Mouse (Mus musculus) heart, adult 11 months (tissue): ENCODE results near the gene Pdgfc.
"Not testable (repeated sequence)": the region's sequence is repeated elsewhere in the genome, so short reads cannot be mapped to it uniquely, and the experiment has no call there.

Experiments
- DNase-seq: peaks from one replicate; pipeline ENCODE4 v3.0.0; 2022

The Pdgfc gene

GRCm38 (mm10) chr3:81046652-81047607 is 10.7 kb downstream of the Pdgfc start:
- no peak for DNase-seq

- DNase-seq, result peak; percentile 90
These were observed 15.3 kb downstream of the Pdgfc start for GRCm38 (mm10) chr3:81051522-81051921.

DNA sequence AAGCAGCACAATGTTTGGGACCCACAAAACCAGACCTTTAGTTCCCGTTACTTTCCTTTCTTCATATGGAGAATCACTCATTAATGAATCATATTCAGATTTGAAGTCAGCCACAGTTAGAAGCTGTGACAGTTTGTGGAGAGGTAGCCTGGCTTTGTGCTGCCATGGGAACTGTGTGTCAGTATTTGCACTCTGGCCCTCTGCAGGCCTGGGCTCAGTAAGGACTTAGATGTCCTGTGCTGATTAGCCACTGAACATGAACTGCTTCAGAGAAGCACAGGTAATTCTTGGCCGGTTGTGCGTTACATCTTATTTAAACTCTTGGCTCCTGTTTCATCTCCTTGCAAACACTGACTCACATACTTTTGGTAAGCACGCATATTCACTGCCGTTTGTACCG is 16.2 kb downstream of the Pdgfc start:
- DNase-seq, result no peak

GRCm38 (mm10) chr3:81054074-81054473 is 17.9 kb downstream of the Pdgfc start:
- peak; percentile 11 for DNase-seq

DNA sequence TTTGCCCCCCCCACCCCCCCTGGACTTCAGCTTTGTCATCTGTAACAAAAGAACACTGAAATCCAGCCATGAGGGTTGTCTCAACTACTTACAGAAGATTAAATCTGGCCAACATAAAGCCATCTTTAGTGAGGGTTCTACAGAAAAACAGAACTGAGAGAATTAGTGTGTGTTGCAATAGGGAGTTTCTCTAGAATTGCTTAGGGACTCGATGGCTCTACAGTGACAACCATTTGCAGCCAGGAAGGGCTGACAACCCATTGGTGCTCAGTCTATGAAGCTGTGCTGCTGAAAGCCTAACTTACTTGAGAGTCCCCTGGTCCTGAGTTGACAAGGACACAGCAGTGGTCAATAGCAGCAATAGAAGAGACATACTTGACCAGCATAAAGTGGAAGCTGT is 21.5 kb downstream of the Pdgfc start:
- no peak for DNase-seq

- DNase-seq, result no peak
These were observed 22.4 kb downstream of the Pdgfc start for GRCm38 (mm10) chr3:81058527-81059031.

DNA sequence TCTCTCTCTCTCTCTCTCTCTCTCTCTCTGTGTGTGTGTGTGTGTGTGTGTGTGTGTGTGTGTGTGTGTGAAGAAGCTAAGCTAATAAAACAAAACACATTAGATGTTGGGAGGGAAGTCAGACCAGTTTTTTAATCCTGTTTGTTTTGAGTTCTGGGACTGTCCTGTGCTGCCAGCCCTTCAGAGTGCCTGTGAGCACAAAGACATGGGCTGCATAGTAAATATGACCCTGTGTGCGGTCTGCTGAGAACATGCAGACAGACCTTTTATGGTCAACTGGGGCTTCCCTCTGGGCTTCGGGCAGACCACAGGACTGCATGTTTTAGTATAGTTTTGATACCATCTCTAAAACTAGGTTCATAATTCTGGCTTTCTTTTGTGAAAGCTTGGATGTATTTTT is 32.3 kb downstream of the Pdgfc start:
- no peak for DNase-seq

DNA sequence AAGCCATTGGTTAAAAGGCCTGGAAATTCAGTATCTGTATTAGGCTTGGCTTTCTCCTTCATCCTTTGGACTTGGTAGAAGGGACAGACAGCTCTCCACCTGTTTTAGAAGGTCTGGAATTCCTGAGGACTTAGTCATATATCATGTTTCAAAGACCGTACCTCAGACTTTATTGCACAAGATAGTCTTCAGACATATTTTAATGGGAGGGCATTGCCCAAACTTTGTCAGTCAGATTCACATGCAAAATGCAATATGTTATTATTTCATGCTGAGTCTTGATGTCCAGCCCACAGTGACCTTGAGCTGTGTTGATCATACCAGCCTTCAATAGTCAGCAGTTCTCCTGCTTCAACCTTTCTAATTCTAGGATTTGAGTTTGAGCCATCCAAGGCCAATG is 64.9 kb downstream of the Pdgfc start:
- DNase-seq, result no peak

DNA sequence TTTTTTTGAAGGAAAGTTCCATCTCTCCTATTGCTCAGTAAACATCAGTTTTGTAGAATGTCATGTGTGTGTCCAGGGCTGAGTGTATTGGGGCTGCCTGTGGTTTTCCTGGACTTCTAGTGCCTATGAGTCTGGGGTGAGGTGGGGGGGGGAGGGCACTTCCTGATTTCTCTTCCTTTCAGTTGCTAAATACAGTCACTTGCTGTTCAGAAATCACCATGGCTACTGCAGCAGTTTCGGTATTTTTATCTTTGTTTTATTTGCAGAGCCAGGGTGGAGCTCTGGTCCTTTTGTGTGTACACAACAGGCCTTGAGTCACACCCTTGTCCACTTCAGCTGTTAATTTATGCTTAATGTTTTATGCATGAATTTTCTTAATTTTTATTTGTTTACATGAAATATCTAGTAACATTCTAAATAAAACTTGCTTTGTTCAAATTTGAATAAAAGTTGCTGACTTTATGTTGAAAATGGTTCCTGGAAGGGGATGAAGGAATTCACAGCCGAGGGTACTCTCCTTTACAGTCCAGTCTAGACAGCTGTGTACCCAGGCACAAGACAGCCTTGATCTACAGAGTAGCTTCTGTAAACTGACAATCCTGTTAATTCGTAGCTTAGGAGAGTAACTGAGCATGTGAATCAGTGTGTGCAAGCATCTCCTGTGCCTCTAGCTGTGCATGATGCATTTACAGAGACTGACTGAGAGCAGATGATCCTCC is 66.1 kb downstream of the Pdgfc start:
- peak; percentile 91 for DNase-seq

DNA sequence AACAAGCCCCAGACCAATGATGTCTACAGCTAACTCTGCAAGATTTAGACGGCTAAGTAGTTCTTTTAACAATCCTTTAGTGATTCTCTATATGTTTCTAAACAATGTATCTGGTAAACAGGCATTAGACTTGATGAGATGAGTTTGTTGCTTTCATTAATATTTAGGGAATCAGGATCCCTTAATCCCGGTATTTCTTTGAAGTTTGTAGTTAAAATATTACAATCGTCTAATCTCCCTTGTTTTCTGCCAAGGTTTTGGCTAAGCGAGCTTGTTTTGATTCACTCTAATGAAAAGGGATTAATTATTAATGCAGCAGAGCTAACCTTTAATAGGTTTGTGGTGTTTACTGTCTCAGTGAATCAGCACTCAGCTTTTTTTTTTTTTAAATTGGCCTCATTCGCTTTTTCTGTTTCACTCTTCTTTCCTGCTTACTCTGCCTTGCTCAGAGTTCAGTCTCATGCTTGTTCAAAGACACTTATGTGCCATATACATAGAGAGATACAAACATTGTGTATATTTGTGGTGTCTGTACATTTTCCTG is 66.7 kb downstream of the Pdgfc start:
- no peak for DNase-seq

DNA sequence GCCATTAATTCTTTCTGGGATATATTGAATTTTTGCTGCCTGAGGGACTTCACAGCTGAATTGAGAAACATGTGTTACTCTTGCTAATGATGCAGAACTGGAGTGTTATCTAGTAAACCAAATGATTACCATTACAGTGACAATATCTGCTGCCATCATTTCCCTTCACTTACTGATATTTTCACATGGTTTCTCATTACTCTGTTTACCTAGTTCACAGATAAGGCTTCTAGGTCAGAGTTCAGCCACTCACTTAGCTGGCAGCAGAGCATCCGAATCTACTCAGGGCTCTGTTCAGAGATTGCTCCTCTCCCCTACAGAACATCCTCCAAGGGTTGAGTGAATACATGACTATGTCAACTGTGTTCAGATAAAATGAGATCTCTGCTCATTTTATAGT is 71.3 kb downstream of the Pdgfc start:
- no peak for DNase-seq

DNA sequence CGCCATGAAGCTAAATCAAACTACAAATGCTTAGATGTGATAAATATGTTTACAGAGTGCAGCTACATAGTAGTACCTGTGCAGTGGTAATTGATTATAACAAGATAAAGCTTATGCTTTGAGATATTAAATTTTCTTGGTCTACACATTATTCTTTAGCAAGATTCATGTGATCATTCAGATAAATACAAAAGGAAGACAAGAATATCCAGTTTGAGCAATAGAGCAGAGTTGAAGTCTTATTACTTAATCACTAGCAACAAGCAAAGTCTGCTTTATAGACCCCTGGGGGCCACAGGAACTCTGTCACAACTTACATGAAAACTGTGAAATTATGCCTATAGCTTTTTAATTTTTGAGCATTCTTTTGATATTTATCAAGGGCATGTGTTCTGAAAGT is 74.8 kb downstream of the Pdgfc start:
- no peak for DNase-seq

DNA sequence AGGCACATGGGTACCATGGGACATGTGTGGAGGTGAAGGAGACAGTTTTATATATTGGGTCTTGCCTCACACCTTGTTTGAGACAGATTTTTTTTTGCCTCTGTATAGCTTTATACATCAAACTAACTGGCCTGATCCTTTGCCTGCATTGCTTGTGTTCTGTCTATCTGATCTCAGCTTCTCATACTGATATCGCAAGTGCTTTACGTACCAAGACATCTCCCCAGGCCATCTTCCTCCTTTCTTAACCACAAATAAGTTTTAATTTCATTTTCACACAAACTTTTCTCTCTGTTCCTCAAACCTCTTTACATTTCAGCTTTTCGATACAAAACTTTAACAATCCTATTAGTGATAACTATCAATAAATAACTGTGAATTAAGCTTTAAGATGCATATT is 76.7 kb downstream of the Pdgfc start:
- DNase-seq, result no peak

DNA sequence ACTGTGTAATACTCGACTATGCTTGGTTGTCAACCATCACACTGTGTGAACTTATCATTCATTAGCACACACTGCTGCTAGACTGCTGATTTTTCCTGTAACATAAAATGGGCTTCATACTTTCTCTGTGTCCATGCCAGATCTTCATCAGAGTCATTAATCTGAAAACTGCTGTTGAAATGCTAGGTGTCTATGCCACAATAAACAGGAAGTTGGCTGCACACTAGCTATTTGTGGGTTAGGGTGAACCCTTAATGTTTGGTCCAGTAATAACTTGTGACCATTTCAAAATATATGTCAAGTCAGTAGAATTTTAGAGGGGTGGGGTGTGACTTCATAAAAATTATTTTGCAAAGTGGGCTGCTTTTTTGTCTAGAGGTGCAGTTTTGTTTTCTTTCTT is 84.4 kb downstream of the Pdgfc start:
- DNase-seq, result no peak

DNA sequence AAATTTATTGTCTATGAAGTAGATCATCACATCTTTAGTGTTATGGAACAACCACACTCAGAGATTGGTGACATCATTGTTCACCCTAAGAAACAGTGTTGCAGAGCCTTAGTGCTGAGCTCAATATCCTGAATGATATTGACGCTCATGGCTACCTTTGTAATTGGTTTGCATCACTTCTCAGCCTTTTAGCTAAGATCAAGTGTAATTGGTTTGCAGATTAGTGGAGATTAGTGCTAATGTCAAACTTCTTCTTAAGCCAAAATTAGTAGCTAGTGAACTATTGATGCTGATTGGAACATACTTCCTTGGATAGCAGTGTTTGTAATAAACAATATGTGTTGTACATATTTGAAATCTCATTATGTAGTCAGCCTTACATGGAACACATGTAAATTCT is 85.5 kb downstream of the Pdgfc start:
- no peak for DNase-seq

DNA sequence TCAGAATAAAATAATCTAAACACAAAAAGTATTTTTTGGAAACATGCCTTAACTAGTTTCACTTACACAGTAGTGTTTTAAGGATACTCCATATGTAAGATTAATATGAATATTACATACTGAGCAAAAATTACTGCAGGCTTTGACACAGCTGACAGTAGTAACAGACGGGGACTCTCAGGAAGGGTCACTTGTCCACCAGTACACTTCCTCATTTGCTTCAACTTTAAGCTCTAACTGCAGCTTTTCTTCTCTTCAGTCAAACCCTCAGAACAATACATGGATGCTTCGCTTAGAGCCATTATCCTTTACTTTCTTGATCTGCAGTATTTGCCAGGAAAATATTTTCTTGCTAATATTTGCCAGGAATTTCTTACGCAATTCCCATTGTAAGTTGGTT is 87.2 kb downstream of the Pdgfc start:
- DNase-seq, result no peak

GRCm38 (mm10) chr3:81127013-81127412 is 90.8 kb downstream of the Pdgfc start:
- no peak for DNase-seq

- no peak for DNase-seq
These were observed 100.8 kb downstream of the Pdgfc start for GRCm38 (mm10) chr3:81136985-81137384.

DNA sequence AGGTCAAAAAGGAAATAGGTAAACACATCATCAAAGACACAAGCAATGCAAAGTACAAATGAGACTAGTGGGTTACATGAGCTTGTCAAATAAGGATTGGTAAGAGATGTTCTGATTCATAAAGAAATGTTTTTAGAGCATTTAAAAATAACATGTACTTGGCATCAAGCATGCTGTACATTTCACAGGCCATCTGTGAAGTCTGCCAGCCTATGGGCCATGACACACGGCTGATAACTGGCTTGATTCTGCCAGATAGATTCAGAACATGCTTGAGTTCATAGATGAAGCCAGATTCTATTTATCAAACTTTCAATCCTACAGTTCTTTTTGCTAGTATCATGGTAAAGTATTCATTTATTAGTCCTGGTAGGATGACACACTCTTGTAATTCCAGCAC is 101.8 kb downstream of the Pdgfc start:
- DNase-seq, result not testable (repeated sequence)

DNA sequence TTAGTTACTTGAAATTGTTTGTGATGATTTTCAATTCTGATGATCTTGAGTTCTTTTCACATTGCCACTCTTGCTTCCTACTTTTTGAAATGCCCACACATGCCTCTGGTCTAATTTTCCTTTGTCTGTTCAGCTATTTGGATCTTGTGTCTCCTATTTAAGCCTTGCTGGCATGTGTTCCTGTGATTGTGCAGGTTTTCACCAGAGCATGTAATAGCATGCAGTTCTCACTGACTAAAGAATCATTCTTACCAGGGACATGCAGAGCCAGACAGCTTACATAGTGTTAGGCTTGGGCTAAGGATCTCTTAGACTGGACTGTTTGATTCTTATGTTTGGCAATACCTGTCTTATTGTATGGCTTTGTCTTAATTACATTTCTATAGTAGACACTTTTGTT is 107.5 kb downstream of the Pdgfc start:
- DNase-seq, result no peak

DNA sequence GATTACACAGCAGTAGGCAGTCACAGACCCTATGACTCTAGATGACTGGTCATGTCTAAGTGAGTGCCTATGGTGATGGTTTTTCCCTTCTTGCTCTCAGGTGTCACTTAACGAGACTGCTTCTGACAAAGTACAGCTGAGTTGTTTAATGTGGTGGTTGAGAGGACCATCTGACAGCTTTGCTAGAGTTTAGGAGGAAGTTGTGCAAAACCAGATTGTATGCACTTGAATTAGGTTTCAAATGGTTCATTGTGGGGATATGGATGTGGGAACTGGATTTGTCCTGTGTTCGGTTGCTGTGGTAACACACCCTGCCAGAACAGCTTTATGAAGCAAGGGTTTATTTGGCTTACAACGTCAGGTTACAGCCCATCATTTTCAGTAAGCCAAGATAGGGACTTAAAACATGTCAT is 112.9 kb downstream of the Pdgfc start:
- DNase-seq, result no peak

GRCm38 (mm10) chr3:81150228-81150627 is 114.0 kb downstream of the Pdgfc start:
- DNase-seq, result no peak

DNA sequence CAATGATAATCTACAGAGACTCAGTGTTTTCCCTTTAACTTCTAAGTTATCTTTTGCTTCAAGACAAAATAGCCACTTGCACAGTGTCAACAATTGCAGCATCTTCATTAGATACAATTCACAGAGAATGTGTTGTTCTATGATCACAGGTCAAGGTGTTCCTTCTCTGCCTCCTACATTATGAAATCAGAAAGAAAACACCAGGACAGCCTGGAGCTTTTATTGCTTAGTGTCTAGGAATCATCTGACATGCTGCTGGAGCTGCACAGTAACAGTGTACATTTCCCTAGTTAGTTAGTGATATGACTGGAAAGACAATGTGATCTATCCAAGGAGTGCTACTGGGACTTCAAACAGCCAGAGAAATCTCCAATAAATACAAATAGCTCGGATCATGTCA is 118.2 kb downstream of the Pdgfc start:
- no peak for DNase-seq
